Mouse (Mus musculus): Measurements from ENCODE around the gene Efcc1.

DNA sequence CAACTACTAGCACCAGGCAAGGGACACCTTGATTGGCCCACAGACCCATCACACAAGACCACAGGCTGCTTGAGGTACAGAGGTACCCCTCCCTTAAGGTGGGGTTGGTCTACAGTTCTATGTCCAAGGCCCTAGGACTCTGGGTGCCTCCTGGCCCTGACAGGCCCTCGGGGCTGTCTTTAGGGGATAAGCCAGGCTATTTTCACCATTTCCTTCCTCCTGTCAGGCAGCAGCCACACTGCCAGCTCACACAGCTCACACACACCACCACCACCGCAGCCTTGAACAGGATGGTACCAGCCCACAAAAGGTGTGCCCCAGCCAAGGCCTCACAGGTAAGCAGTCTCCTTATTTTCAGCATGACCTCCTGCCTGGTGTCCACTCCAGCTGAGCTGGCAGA, 47.2 kb downstream of the Efcc1 start, which contains the start of gene Gp9:
- no peak for TF ChIP-seq GATA1 (IDR thresholded peaks at IDR 0.05; ENCODE audit: low read length)
- no peak for TF ChIP-seq TAL1 (IDR thresholded peaks at IDR 0.05; ENCODE audit: low read length)

Measured in erythroblast, embryonic 14.5 days (primary cell).